Mouse (Mus musculus) hindbrain, embryonic 14.5 days (tissue): Measurements from ENCODE around the gene Tmem129. TPM values are rescaled to one million over a fixed set of nuclear protein-coding genes. Genes with fewer than 3 reads are reported as not detected.

Source experiments
- ATAC-seq: fragments of 200-750 bp; cut with Nextera tagmentation; 2 replicates; pipeline ENCODE4 v1.8.0; 2017; ENCODE audit warnings: moderate number of reproducible peaks, mild to moderate bottlenecking, moderate TSS enrichment, moderate library complexity; ENCODE audit not compliant: low FRiP score
- DNase-seq: peaks from one replicate; pipeline ENCODE4 v3.0.0-alpha.2; 2015; ENCODE audit warnings: low spot score
- H3K27ac ChIP-seq: fragments of 300-500 bp; sonication (generic); 2 replicates; pipeline ENCODE4 v1.5.1; 2014; ENCODE audit warnings: mild to moderate bottlenecking, moderate library complexity
- H3K27me3 ChIP-seq: fragments of 300-500 bp; sonication (generic); 2 replicates; pipeline ENCODE4 v1.6.1; 2014; ENCODE audit warnings: mild to moderate bottlenecking, low read length, mixed read lengths; ENCODE audit not compliant: control insufficient read depth, insufficient read depth
- H3K36me3 ChIP-seq: fragments of 300-500 bp; sonication (generic); replicated peaks from 2 replicates; pipeline ENCODE4 v1.6.1; 2014; ENCODE audit not compliant: control insufficient read depth, insufficient read depth
- H3K4me1 ChIP-seq: fragments of 300-500 bp; sonication (generic); replicated peaks from 2 replicates; pipeline ENCODE4 v1.6.1; 2014; ENCODE audit warnings: antibody characterized with exemption, low read length, mixed read lengths; ENCODE audit not compliant: control insufficient read depth, insufficient read depth
- H3K4me2 ChIP-seq: fragments of 300-500 bp; sonication (generic); replicated peaks from 2 replicates; pipeline ENCODE4 v1.6.1; 2014; ENCODE audit warnings: mild to moderate bottlenecking, moderate library complexity
- H3K4me3 ChIP-seq: fragments of 300-500 bp; sonication (generic); replicated peaks from 2 replicates; pipeline ENCODE4 v1.5.1; 2014; ENCODE audit warnings: mild to moderate bottlenecking, low read length
- H3K9ac ChIP-seq: fragments of 300-500 bp; sonication (generic); 2 replicates; pipeline ENCODE4 v1.6.1; 2014
- H3K9me3 ChIP-seq: fragments of 300-500 bp; sonication (generic); 2 replicates; pipeline ENCODE4 v1.6.1; 2016; ENCODE audit warnings: low read length; ENCODE audit not compliant: control insufficient read depth
- WGBS: fragments of 180-500 bp; shearing (Covaris S2); extraction: QIAGEN DNeasy Blood & Tissue Kit; methylation state at CpG from one replicate; pipeline ENCODE4 v1.1.7; 2014; 5-methylcytosine and 5-hydroxymethylcytosine counted together
- polyA plus RNA-seq: library from polyadenylated mRNA; unstranded; fragments of >200 nt; fragmentation: Nextera tagmentation; extraction: Ambion mirVana; gene quantifications from 2 replicates; pipeline ENCODE4 v1.2.1, GENCODE M21; 2014

Gene Tmem129
- 27.5 and 28.8 TPM in 2 replicates for polyA plus RNA-seq

DNA sequence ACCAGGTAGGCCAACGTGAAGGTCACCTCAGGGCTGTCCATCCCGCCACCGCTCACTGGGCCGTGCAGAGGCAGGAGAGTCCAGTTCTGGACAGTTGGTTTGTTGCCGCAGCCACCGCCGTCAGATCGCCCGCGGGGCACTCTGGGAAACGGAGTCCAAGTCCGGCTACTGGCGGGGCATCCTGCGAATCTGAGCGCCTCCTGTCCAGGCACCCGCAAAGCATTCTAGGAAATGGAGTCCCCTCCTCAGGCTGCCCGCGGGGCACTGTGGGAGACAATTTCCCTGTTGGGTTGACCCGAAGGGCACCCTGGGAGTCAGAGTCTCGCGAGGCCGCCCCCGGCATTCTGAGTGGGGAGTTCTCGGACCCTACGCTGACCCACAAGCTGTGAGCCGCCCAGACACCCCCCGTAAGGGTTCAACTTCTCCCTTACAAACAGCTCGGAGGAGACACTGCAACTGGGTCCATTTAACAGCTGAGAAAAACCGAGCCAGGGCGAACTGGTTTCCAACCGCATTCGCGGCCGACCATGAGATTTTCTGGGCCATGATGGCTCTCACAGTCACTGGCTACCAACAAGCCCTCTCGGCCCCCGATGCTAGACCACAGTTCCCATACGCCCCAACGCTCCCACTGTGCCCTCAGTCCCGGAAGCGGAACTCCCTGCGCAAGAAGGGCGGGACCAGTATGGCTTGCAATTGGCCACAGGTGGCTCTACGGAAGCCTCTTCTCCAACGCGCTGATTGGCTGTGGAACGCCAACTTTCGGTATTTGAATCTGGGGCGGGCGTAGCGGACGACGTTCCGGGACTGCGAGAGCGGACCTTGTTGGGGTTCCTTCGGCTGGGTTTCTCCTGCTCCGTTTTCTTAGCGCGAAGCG lies at the start of gene Tmem129, which contains the start of gene Tacc3:
TSS of gene Tmem129 (minus strand) at position 630 of the 877 bp plus-strand sequence.
TSS of gene Tacc3 (plus strand) at position 342 of the 877 bp plus-strand sequence.
- WGBS = under 1% methylated on average over 60 of the region's 60 CpGs
- Histone ChIP-seq H3K27ac (peak within 1 kb of the TSS; percentile 96), H3K36me3 (peaks cover 21% of the 10 kb centered on the region), H3K9ac (peak within 1 kb of the TSS; percentile 67), H3K9me3 (no peaks in the 10 kb centered on the region), H3K4me3 (peak within 1 kb of the TSS; percentile 53), H3K27me3 (no peaks in the 10 kb centered on the region), H3K4me1 (peaks cover 16% of the 10 kb centered on the region), H3K4me2 (peak within 1 kb of the TSS; percentile 71)
- ATAC-seq (peak; percentile 96), DNase-seq (peak; percentile 96)

DNA sequence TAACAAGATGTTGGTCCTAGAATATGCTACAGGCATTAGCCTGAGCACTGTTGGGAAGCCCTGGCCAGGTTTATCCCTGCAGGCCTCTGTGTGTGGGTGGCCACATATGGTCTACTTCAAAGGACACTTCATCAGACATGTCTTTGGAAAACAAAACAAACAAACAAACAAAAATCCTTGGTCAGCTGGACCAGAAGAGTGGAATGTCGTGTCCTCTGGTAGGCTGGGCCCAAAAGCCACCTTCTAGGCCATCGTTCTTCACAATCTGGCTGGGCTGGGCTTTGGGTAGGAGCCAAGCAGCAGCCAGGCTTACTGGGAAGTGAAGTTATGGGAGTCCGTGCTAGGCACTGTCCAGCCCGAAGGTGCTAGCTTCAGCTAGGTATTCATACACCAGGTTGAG lies 48.9 kb upstream of the Tmem129 start:
- H3K27me3 ChIP-seq = no peaks in the 10 kb centered on the region
- H3K36me3 ChIP-seq = no peaks in the 10 kb centered on the region
- 0 out of 2 replicates have a peak, but pooled peaks cover 10% of the 10 kb centered on the region for H3K4me1 ChIP-seq
- WGBS = 73% methylated on average over 4 of the region's 4 CpGs
- H3K9me3 ChIP-seq = no peaks in the 10 kb centered on the region
- ATAC-seq (no peak), DNase-seq (no peak)
- no peak overlapping the region for H3K4me2 ChIP-seq
- no peak overlapping the region for H3K4me3 ChIP-seq
- H3K27ac ChIP-seq = no peak overlapping the region
- no peak overlapping the region for H3K9ac ChIP-seq

DNA sequence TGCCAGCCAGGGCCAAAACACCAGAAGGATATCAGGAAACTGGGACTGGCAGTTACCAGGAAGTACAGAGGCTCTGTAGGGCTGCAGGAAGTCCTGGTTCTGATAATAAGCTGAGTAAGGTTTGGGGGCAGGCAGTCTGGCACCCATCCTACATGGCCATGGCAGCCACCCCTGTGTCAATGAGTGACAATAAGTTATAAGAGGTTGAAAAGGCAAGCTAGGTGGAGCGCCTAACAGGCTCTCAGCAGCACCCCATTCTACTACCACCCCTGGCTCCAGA lies 48.1 kb upstream of the Tmem129 start:
- 0 out of 2 replicates have a peak, but pooled peaks cover 10% of the 10 kb centered on the region for H3K4me1 ChIP-seq
- no peak overlapping the region for H3K9ac ChIP-seq
- no peaks in the 10 kb centered on the region for H3K9me3 ChIP-seq
- H3K27me3 ChIP-seq = no peaks in the 10 kb centered on the region
- no peak overlapping the region for H3K4me2 ChIP-seq
- 93% methylated on average over 1 of the region's 1 CpGs for WGBS
- no peak for DNase-seq
- peak overlapping the region; percentile 74 for H3K27ac ChIP-seq
- no peak overlapping the region for H3K4me3 ChIP-seq
- no peaks in the 10 kb centered on the region for H3K36me3 ChIP-seq
- no peak for ATAC-seq

DNA sequence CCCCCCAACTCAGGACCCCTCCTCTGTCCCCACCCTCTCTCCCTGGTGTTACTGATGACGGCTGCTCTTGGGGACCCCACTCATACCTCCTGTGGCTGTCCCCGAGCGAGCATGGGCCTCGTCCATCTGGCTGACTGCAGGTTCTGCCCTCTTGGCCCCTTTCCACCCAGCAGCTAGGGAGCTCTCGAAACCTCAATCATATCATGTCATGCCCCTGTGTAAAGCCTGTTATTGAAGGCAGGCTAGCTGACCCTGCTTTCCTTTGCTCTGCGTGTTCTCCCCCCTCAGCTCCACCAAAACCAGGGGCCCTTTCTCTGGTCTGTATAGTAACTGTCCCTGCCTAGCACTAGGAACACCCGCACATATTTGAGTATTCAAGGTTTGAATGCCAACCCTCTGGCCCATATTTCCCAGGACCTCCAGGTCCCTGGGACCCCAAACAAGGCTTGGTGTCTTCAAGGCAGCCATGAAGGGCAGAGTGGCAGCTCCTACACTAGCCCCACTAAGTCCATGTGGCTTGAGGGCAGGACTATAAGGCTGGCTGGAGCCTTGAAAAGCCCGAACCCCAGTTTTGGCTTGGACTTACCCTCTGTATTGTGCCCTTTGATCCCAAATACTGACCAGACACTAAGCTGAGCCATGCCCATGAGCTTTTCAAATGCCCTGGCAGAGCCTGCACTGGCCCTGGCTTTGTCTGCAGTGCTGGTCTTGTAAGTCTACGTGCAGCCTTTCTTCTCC lies 47.6 kb upstream of the Tmem129 start:
- Histone ChIP-seq H3K4me3 (no peak overlapping the region), H3K27ac (peak overlapping the region; percentile 74), H3K36me3 (no peaks in the 10 kb centered on the region), H3K4me2 (no peak overlapping the region), H3K9ac (no peak overlapping the region), H3K4me1 (0 out of 2 replicates have a peak, but pooled peaks cover 10% of the 10 kb centered on the region), H3K27me3 (no peaks in the 10 kb centered on the region), H3K9me3 (no peaks in the 10 kb centered on the region)
- no peak; the same call in none of the 2 replicates for ATAC-seq
- WGBS = 10% methylated on average over 9 of the region's 9 CpGs
- no peak for DNase-seq

DNA sequence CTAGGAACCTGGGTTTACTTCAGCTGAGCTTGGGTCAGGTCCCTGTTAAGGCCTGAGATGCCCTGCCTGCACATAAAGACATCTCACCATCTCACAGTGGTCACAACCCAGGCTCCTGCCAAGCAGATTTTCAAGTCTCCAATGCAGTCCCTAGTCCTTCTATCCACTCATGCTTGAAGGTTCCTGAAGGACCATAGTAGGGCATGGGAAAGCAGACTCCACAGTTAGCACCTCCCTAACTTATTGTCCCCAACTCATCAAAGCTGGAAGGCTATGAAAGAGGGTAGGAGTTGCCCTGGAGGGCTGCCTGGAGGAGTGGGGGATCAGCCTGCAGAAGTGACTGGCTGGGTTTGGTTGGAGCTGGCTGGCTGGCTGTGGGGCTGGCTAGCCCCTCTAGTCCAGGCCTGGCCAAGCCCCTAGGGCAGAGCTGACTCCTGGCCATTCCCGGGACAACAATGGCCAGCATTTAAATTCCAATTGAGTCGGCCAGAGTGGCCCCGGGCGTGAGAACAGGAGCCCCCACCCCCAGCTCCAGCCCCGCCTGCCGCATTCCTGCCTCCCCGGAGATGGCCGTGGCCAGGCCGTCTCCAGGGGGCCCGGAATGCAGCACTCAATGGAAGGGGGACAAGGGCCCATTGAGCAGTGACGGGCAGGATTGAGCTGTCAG lies 46.9 kb upstream of the Tmem129 start:
- no peak overlapping the region for H3K4me3 ChIP-seq
- no peak overlapping the region for H3K9ac ChIP-seq
- H3K27ac ChIP-seq = 0 out of 2 replicates have a peak overlapping the region, but pooled peaks have one; percentile 38
- peak; percentile 41 for DNase-seq
- WGBS = 6% methylated on average over 11 of the region's 11 CpGs
- no peaks in the 10 kb centered on the region for H3K9me3 ChIP-seq
- H3K36me3 ChIP-seq = no peaks in the 10 kb centered on the region
- 0 out of 2 replicates have a peak, but pooled peaks cover 12% of the 10 kb centered on the region for H3K4me1 ChIP-seq
- ATAC-seq = peak; percentile 87
- H3K27me3 ChIP-seq = no peaks in the 10 kb centered on the region
- no peak overlapping the region for H3K4me2 ChIP-seq

DNA sequence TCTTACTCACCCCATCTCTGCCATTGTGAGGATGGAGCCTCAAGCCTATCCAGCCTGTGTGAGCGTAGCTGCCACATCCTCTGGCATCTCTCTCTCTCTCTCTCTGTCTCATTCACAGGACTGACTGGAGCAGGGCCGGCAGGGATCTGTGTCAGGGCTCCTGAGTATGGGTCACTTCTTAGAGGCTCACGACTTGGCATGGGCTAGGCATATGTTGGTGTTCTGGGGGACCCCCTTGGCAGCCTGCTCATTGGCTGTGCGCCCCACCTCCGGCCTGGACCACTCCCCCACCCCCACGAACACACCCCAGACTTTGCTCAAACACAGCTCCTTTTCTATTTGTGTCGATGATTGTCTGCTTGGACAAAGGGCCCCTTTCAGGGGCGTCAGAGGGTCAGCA lies 45.8 kb upstream of the Tmem129 start:
- WGBS = 16% methylated on average over 8 of the region's 8 CpGs
- DNase-seq = peak; percentile 34
- H3K36me3 ChIP-seq = no peaks in the 10 kb centered on the region
- H3K27ac ChIP-seq = no peak overlapping the region
- H3K4me1 ChIP-seq = 0 out of 2 replicates have a peak, but pooled peaks cover 19% of the 10 kb centered on the region
- peak; percentile 60; the same call in 1 of the 2 replicates for ATAC-seq
- no peaks in the 10 kb centered on the region for H3K27me3 ChIP-seq
- H3K4me2 ChIP-seq = no peak overlapping the region
- H3K9me3 ChIP-seq = no peaks in the 10 kb centered on the region
- H3K4me3 ChIP-seq = no peak overlapping the region
- H3K9ac ChIP-seq = no peak overlapping the region

DNA sequence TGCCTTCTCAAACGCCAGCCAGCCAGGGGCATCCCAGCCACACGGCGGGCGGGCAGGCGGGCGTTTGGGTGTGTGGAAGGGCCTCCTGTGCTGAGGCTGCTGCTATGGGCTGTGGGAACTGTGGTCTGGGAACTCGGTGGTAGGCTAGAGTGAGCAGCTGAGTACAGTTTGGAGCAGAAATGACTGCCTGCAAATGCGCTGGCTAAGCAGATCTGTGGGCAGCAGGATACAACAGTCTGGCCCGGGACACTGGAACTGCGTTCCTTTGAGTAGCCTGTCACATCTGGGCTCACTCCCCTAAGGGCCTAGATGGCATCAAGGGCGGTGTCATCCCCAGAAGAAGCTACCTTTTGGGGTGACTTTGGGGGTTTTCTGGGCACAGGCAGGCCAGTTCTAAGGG lies 43.6 kb upstream of the Tmem129 start:
- H3K27me3 ChIP-seq = peaks cover 10% of the 10 kb centered on the region; the same call in 1 of the 2 replicates
- H3K4me1 ChIP-seq = peaks cover 28% of the 10 kb centered on the region; the same call in 1 of the 2 replicates

DNA sequence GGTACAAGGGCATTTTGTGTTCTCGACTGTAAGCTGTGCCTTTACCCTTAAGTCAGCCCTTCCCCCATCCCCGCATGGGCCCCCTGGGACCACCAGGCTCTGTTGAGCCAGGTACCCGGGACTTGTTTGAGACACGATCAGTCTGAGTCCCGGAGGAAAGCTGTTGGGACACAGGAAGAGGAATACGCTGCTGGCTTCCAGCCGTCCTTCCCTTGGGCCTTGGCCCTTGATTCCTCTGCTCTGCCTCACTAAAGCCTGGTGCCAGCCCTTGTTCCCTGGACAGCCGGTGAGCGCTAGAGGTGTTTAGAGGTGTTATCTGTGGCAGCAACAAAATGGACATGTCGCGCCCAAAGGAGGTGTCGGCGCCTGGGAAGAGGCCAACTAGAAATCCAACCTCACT lies 41.8 kb upstream of the Tmem129 start:
- Histone ChIP-seq H3K36me3 (no peaks in the 10 kb centered on the region), H3K4me3 (no peak overlapping the region), H3K9me3 (no peaks in the 10 kb centered on the region), H3K4me1 (peaks cover 27% of the 10 kb centered on the region), H3K27ac (no peak overlapping the region), H3K4me2 (no peak overlapping the region), H3K27me3 (peaks cover 27% of the 10 kb centered on the region), H3K9ac (no peak overlapping the region)
- DNase-seq (no peak), ATAC-seq (no peak)
- 49% methylated on average over 13 of the region's 13 CpGs for WGBS

More for the DNA sequence above, 43.6 kb upstream of the Tmem129 start:
- Histone ChIP-seq H3K4me3 (no peak overlapping the region), H3K27ac (no peak overlapping the region), H3K36me3 (no peaks in the 10 kb centered on the region), H3K9me3 (no peaks in the 10 kb centered on the region), H3K9ac (no peak overlapping the region), H3K4me2 (no peak overlapping the region)
- ATAC-seq (no peak), DNase-seq (no peak)
- 79% methylated on average over 11 of the region's 11 CpGs for WGBS

DNA sequence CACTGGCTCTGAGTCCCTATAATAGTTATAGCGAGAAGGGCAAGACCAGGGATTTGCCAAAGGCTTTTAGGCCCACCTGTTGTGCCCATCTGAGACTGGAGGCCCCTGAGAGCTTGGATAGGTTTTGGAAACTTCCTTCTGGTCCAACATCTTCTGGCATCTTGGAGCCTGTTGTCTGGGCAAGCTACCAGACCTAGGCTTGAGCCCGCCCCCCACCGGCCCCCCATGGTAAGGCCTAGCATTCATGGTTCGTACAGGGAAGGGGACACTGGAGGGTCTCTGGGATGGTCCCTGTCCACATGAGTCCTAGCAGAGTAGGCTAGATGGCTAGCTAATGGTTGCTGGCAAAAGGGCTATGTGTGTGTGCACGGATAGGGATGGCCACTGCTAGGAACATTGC lies 40.5 kb upstream of the Tmem129 start:
- H3K9ac ChIP-seq = no peak overlapping the region
- peaks cover 31% of the 10 kb centered on the region for H3K4me1 ChIP-seq
- H3K4me2 ChIP-seq = no peak overlapping the region
- H3K36me3 ChIP-seq = no peaks in the 10 kb centered on the region
- no peaks in the 10 kb centered on the region for H3K9me3 ChIP-seq
- ATAC-seq = no peak
- no peak overlapping the region for H3K4me3 ChIP-seq
- 74% methylated on average over 5 of the region's 5 CpGs for WGBS
- no peak overlapping the region for H3K27ac ChIP-seq
- H3K27me3 ChIP-seq = peaks cover 39% of the 10 kb centered on the region
- DNase-seq = no peak
